In the genomic region with DNA sequence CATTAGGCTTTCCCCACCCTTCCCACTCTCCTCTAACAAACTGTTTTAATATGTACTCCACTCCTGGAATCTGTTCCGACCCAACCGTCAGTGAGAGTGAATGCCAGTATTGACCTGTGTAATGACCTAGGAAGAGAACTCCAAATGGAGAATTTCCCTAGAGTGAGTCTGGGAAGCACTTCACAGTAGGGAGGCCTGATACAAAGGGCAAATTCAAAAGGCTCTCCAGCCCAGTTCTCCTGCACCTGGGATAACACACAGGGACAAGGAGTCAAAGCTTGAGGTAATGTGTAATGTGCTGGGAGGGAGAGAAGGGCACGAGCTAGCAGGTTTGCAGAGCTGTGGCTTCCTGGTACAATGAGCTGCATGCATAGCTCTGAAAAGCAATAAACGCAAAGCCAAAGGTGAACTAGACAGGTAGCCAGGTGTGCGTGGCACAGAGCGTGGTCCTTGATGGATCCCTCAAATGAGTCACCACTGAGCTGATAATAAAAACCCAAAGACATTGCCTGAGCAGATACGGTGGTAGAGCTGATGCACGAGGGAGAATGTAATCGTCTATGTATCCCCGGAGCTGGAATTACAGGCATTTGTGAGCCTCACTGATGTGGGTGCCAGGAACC, we compare ENCODE assay signal across 17 mouse cellular contexts.
"Had no signal": no experiment of that assay in that cellular context is flagged by ENCODE, and none has a peak within 500 bp of the region (broad histone marks: within the 10 kb centered on the region; RNA-seq: fewer than 3 reads in every experiment).

No protein-coding gene starts in this region.

- H3K9ac ChIP-seq: limb, embryonic 12.5 days; liver, embryonic 13.5 days; liver, postnatal 0 days; midbrain, embryonic 12.5 days; neural tube, embryonic 15.5 days had no signal

- ATAC-seq: inflammation-experienced regulatory T-cells, adult 6 months; liver, postnatal 0 days; lung, postnatal 0 days had no signal

- H3K4me2 ChIP-seq: limb, embryonic 12.5 days; liver, embryonic 13.5 days; midbrain, embryonic 12.5 days; neural tube, embryonic 15.5 days had no signal

- H3K27me3 ChIP-seq: limb, embryonic 12.5 days; liver, embryonic 13.5 days; megakaryocyte, embryonic 14.5 days; midbrain, embryonic 12.5 days; neural tube, embryonic 15.5 days had no signal

- H3K4me3 ChIP-seq: limb, embryonic 12.5 days; liver, embryonic 13.5 days; megakaryocyte, embryonic 14.5 days; midbrain, embryonic 12.5 days; neural tube, embryonic 15.5 days had no signal

- H3K36me3 ChIP-seq: limb, embryonic 12.5 days; liver, embryonic 13.5 days; midbrain, embryonic 12.5 days; neural tube, embryonic 15.5 days had no signal

- DNase-seq: kidney, adult 9 months; kidney, postnatal 36 days; layer of hippocampus, adult 9-11 months; layer of hippocampus, postnatal 36 days; liver; liver, embryonic 13.5 days; liver, postnatal 0 days; right cerebral cortex, adult 18-20 months; thymus, postnatal 4 days had no signal

- H3K27ac ChIP-seq: kidney, postnatal 0 days; limb, embryonic 12.5 days; liver, embryonic 13.5 days; macrophage; midbrain, embryonic 12.5 days; neural tube, embryonic 15.5 days had no signal

- H3K9me3 ChIP-seq: limb, embryonic 12.5 days; liver, embryonic 13.5 days; megakaryocyte, embryonic 14.5 days; midbrain, embryonic 12.5 days; neural tube, embryonic 15.5 days had no signal
